ENCODE assay signal across 8 mouse cellular contexts in the genomic region with DNA sequence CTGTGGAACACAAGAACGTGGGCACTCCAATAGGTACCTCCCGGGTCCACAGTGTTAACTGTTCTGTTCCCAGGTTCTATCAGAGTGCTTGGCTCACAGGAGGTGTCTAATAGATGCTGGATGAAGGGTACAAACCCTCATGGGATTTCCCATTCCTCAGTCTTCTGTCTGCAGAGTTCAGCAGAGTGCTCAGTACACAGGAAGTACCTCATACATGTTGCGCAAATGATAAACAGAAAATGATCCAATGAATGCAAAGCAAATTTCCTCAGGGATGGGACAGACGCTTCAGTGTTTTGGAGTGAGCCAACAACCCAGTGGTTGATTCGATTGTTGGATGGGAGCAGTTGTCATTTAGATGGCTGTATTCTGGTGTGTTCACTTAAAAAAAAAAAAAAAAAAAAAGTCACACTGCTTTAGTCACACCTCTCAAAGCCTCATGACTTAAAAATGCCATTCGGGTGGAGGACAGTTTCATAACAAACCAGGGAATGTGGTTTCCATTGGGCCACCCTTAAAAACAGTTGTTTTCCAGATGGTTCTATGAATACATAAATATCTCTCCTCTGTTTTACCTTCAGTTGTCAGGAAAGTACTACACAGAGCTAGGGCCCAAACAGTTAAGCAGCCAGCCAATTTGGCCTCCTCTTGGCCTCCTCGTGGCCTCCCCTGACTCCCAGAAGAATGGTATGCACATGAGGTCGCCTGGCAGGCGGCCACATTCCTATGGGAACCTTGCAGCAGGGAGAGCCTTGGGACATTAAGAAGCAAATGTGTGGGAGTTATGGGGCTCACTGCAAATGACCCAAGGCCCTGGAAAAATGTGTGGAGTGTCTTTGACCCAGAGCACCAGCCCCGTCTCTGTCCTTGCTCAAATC.
DNase-seq lines count a peak whose midpoint lies in the region; ATAC-seq and TF ChIP-seq lines count a peak whose summit lies in the region.
"Had no signal": no experiment of that assay in that cellular context is flagged by ENCODE, and none has a peak within 500 bp of the region (broad histone marks: within the 10 kb centered on the region; RNA-seq: fewer than 3 reads in every experiment).

No protein-coding gene starts in this region.

- intact Hi-C loops in heart, postnatal 14 days (cut with DNase I): no loop called here

- no peak for TF ChIP-seq CTCF in Patski (IDR thresholded peaks at IDR 0.05)

- H3K9ac ChIP-seq in lung, embryonic 15.5 days: no peak overlapping the region
- H3K9ac ChIP-seq: neural tube, embryonic 13.5 days had no signal

- no peaks in the 10 kb centered on the region for H3K9me3 ChIP-seq in lung, embryonic 15.5 days
- H3K9me3 ChIP-seq: neural tube, embryonic 13.5 days had no signal

- no peak overlapping the region for H3K4me3 ChIP-seq in lung, embryonic 15.5 days
- H3K4me3 ChIP-seq: neural tube, embryonic 13.5 days had no signal

- in situ Hi-C loops in Patski (cut with MboI; ENCODE audit: low pct_unique_long_range_greater_than_20kb): loop anchor here (5.0 kb wide), 1 partner anchor 252 kb away; no protein-coding TSS in a partner anchor

- POLR2A ChIA-PET in Patski (lab: Charles Lee): no interaction called here

- H3K36me3 ChIP-seq in lung, embryonic 15.5 days: no peaks in the 10 kb centered on the region
- H3K36me3 ChIP-seq: neural tube, embryonic 13.5 days had no signal

- CTCF ChIA-PET in Patski (lab: Charles Lee): interaction anchor here (1.5 kb wide), 1 partner anchor 12 kb away, joined by 8 read pairs; no protein-coding TSS in a partner anchor

- peak overlapping the region; percentile 69; the same call in 1 of the 2 replicates for H3K27ac ChIP-seq in lung, embryonic 15.5 days
- H3K27ac ChIP-seq: neural tube, embryonic 13.5 days had no signal

- 47% methylated on average over 10 of the region's 10 CpGs for WGBS in lung, embryonic 15.5 days

- peak; percentile 93 for DNase-seq in Patski (ENCODE audit: low read depth, low spot score)
- peak; percentile 50 to 53 for DNase-seq in adrenal gland, postnatal 36 days
- DNase-seq in heart, postnatal 14 days: peak; percentile 66 to 68
- no peak for DNase-seq in cerebellum, adult 11-12 months
- DNase-seq in cerebellum, adult 9-10 months: no peak
- DNase-seq in right cerebral cortex, postnatal 10 days (ENCODE audit: low spot score in 2 of 2): no peak

- peaks cover 5% of the 10 kb centered on the region; the same call in 1 of the 2 replicates for H3K4me1 ChIP-seq in lung, embryonic 15.5 days
- H3K4me1 ChIP-seq: neural tube, embryonic 13.5 days had no signal

- peak; percentile 77 for ATAC-seq in Patski
- peak; percentile 46; the same call in 1 of the 2 replicates for ATAC-seq in lung, embryonic 15.5 days (ENCODE audit: borderline replicate concordance, extremely low read depth, low FRiP score, low TSS enrichment)

- no peaks in the 10 kb centered on the region for H3K27me3 ChIP-seq in Patski
- H3K27me3 ChIP-seq in lung, embryonic 15.5 days: no peaks in the 10 kb centered on the region
- H3K27me3 ChIP-seq: neural tube, embryonic 13.5 days had no signal

- H3K4me2 ChIP-seq in lung, embryonic 15.5 days: no peak overlapping the region
- H3K4me2 ChIP-seq: neural tube, embryonic 13.5 days had no signal

Comparison
In these comparisons a context has a peak if more than half of its experiments do, and no peak if none do; other contexts are left out.
1. DNase-seq: peak in Patski (single experiment), adrenal gland, postnatal 36 days (2 of 2) and heart, postnatal 14 days (2 of 2); none in cerebellum, adult 11-12 months (single experiment), cerebellum, adult 9-10 months (single experiment) and right cerebral cortex, postnatal 10 days (0 of 2).